Mouse (Mus musculus) large intestine, adult 2 months (tissue): ENCODE measurements around the gene Snrpd2. TPM values are rescaled to one million over a fixed set of nuclear protein-coding genes. Genes with fewer than 3 reads are reported as not detected.
"Not testable (repeated sequence)": the region's sequence is repeated elsewhere in the genome, so short reads cannot be mapped to it uniquely, and the experiment has no call there.

Source experiments
- DNase-seq: peaks from one replicate; pipeline ENCODE4 v3.0.0-alpha.2; 2012; ENCODE audit warnings: low read depth, low spot score
- WGBS: fragments of 180-500 bp; shearing (Covaris S2); methylation state at CpG from one replicate; pipeline ENCODE4 v1.1.7; 2018; 5-methylcytosine and 5-hydroxymethylcytosine counted together
- polyA plus RNA-seq: library from polyadenylated mRNA; depleted of rRNA; stranded (reverse); fragments of >200 nt; gene quantifications from 2 replicates; pipeline ENCODE4 v1.2.3, GENCODE M21; 2012

Gene Snrpd2
- polyA plus RNA-seq, 1 experiment, result 49.1 TPM

DNA sequence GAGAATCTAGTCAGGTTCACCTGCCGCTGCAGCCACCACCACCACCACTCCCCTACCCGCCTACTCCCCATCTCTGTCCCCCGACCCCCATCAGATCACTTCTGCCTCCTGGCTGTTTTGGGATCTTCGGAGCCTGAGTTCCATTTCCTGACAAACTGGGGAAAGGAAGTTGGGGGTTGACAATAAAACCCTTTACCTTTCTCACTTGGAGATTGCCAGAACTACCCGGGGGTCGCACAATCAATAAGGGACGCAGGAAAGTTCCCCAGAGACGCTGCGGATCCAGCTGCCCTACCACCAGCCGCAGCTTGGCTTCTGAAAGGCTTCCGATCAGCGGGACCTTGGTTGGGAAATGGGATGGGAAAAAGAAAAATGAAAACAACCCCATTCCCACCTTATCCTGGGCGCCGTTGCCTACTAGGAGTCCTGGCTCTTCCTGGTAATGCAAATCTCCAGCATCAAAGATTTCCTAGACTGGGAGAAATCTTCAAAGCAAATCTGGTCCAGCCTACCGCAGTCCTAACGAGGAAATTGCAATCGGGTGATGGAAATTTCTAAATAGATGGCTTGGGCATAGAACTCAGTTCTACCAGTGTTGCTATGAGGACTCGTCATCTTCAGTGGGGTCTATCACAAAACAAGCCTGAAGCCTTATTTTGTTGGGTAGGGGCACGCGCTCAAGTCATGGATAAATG is 1.2 kb upstream of the Snrpd2 start:
- 8% methylated on average over 20 of the region's 20 CpGs for WGBS
- DNase-seq, result no peak

DNA sequence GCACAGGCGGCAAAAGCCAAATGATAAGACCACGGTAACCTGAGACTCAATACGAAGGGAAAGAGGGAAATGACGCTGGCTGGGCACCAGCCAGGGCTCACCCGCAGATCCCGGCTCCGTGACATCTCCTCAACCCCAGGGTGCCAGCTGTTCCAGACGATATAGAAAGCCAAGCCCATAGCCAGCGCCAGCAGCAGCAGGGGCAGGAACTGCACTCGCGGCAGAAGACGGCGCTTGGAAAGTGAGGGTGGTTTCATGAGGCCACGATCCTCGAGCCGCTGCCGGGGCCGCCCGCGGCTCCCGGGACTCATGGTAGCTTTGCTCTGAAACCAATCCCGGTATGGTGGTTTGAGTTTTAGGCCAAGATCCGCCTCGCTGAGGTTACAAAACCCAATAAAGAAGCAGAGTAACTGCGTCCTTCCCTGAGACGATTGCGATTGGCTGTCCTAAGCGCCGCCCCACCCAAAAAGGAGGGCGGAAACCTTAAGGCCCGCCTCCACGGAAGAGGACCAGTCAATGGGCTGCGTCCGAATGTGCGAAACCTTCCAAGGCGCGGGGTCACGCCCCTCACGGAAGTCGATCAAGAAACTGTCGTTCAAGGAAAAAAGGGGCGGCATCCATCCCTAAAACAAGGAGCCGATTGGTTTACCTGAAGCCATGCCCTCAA is 514 bp upstream of the Snrpd2 start, which contains the start of gene Qpctl:
Gene Qpctl (minus strand): TSS at position 417 of the 667 bp plus-strand sequence.
- peak; percentile 98 for DNase-seq
- under 1% methylated on average over 43 of the region's 43 CpGs for WGBS

DNA sequence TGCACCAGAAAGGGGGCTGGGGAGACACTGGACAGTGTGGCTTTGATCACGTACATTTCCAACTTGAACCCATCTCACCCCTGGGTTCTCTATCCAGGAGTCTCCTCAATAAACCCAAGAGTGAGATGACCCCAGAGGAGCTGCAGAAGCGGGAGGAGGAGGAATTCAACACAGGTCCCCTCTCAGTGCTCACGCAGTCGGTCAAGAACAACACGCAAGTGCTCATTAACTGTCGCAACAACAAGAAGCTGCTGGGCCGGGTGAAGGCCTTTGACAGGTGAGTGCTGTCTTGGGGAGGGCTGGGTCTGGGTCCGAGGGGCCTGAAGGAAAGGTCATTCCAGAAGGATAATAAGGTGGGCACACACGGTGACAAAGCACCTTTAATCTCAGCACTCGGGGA is 1.6 kb downstream of the Snrpd2 start:
- 81% methylated on average over 10 of the region's 10 CpGs for WGBS
- DNase-seq, result not testable (repeated sequence)

- WGBS, result 60% methylated on average over 8 of the region's 8 CpGs
- no peak for DNase-seq
Observed at GRCm38 (mm10) chr7:19154796-19155195, 5.3 kb downstream of the Snrpd2 start.

DNA sequence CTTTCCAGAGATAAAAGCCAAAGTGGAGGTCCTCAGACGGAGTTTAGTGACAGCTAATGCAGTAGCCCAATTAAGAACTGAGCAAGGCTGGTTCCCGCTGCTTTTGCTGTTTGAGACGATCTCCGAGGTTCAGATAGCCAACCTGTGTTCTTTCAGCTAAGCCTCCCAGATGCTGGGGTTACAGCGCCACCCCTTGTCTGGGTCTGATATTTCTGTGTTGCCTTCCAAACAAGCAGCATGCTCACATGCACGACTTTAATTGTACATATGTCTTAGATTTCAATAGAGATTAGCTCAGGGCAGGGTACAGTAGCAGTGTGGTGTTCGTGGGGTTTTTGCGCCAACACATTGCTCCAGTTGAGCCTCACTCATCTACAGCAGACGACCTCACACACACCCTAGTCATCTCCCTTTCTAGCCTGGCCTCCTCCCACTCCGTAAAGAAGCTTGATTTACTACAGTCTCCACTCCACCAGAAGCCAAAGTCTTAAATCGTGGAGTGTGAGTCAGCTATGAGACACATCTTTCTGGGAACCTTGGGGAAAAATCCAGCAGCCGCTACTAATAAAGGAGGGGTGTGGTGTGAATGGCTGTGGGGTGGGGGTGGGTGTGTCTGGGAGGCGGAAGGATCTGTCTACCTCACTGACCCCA is 6.4 kb downstream of the Snrpd2 start:
- DNase-seq, result peak; percentile 76
- 20% methylated on average over 13 of the region's 13 CpGs for WGBS

- 4% methylated on average over 30 of the region's 30 CpGs for WGBS
- DNase-seq, result no peak
Observed at GRCm38 (mm10) chr7:19157160-19157800, 7.8 kb downstream of the Snrpd2 start.

GRCm38 (mm10) chr7:19158601-19159000 is 9.1 kb downstream of the Snrpd2 start:
- 74% methylated on average over 11 of the region's 11 CpGs for WGBS
- DNase-seq, result no peak

GRCm38 (mm10) chr7:19159411-19159810 is 9.9 kb downstream of the Snrpd2 start:
- 13% methylated on average over 18 of the region's 18 CpGs for WGBS

DNA sequence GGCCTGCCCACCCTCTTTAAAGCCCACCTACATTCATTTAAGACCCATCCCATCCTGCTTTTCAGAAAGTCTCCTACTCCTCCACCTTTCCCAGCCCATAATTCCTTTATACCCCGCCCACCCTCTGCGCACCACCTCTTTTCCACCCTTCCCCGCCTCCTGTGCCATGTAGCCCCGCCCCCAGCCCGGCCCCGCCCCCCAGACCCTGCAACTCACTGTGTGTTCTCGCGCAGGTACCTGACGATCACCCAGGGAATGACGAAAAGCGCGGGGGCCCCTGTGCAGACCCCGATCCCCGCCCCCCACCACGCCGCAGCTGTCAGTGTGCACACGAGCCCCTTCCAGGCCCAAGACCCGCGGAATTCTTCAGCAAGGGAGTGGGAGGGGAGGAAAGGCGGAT is 10.6 kb downstream of the Snrpd2 start:
- WGBS, result 2% methylated on average over 20 of the region's 20 CpGs
- no peak for DNase-seq

More at GRCm38 (mm10) chr7:19159411-19159810, 9.9 kb downstream of the Snrpd2 start:
- DNase-seq, result no peak

DNA sequence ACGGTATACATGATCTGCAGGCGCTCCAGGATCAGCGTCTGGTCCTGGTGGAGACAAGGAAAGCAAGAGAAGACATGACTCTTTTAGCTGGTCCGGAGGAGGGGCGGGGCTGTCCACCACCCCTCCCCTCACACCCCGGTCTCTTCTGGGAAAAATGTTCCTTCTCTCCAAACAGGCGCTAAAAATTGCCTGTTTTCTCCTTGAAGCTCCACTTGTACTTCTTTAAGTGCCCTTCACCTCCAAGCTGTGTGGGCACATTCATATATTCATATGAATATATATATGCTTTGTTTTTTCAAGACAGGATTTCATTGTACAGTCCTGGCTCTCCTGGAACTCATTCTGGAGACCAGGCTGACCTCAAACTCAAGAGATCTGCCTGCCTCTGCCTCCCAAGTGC is 13.4 kb downstream of the Snrpd2 start:
- 80% methylated on average over 7 of the region's 7 CpGs for WGBS
- DNase-seq, result no peak

DNA sequence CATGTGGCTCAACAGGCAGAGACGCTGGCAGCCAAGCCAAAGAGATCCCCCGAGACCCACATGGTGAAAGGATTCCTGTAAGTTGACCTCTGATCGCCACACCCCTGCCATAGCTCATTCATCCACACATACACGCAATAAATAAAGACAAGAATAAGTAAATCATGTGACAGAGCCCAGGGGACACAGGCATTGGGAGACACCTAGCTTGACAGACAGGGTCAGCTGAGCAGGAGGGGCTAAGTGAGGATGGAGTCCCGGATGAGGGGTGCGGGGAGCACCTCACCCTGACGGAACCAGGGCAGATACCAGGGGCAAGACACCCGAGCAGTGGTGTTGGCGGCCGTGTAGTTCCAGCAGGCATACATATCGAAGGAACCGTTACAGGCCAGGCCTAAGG is 14.2 kb downstream of the Snrpd2 start:
- WGBS, result 17% methylated on average over 12 of the region's 12 CpGs
- no peak for DNase-seq

- no peak for DNase-seq
- WGBS, result 2% methylated on average over 6 of the region's 6 CpGs
Observed at GRCm38 (mm10) chr7:19164189-19164588, 14.7 kb downstream of the Snrpd2 start.

DNA sequence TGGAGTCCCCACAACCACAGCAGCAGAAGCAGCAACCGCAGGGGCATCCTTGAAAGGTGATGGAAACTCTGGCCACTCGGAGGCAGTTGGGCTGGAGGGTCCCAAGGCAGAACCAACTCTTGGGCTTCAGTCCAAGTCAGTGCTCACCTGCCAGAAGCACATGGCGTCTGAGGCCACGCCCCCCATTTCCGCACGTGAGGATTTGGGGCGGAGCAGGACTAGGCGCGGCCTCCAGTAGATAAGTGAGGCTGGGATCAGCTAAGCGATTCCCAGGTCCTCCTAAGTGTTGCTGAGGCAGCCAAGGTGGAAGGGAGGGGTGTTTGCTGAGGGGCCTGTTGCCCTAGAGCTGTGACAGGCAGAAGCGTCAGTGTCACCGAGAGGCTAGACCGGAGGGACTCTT is 15.5 kb downstream of the Snrpd2 start:
- 8% methylated on average over 13 of the region's 13 CpGs for WGBS
- no peak for DNase-seq

- WGBS, result 14% methylated on average over 14 of the region's 14 CpGs
Observed at GRCm38 (mm10) chr7:19165656-19166423, 16.3 kb downstream of the Snrpd2 start, which contains the start of gene Gipr. Gene Gipr, minus strand, starts transcription at chr7:19166127.

DNA sequence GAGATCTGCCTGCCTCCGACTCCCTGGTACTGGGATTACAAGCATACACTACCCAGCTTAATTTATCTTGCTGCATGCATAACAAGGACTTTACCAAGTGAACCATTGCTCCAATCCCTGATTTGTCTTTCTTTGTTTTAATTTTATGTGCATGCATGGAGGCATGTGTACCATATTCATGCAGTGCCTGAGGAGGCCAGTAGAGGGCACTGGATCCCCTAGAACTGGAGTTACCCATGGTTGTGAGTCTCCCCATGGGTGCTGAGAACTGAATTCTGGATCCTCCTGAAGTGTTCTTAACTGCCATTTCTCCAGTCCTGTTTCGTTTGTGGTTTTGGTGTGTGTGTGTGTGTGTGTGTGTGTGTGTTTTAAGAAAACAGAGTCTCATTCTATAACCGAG is 17.5 kb downstream of the Snrpd2 start:
- no peak for DNase-seq
- WGBS, result 86% methylated on average over 3 of the region's 3 CpGs

More at GRCm38 (mm10) chr7:19165656-19166423, 16.3 kb downstream of the Snrpd2 start, which contains the start of gene Gipr:
- no peak for DNase-seq

DNA sequence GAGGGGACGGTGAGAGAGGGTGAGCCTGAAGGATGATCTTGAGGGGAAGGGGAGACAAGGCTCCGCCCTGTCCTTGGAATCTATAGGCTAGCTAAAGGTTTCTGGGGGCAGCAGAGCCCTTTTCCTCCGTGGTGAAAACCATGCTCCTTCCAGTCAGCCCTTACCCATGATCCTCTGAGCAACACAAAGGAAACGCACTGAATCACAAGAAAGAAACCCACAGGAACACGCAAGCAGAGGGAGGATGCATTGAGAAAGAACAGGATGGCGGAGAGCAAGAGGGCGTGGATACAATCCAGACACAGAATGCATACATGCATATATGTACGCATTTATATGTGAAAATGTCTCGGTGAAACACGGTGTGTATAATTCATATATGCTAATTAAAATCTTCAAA is 20.0 kb downstream of the Snrpd2 start:
- no peak for DNase-seq
- WGBS, result 59% methylated on average over 10 of the region's 10 CpGs

DNA sequence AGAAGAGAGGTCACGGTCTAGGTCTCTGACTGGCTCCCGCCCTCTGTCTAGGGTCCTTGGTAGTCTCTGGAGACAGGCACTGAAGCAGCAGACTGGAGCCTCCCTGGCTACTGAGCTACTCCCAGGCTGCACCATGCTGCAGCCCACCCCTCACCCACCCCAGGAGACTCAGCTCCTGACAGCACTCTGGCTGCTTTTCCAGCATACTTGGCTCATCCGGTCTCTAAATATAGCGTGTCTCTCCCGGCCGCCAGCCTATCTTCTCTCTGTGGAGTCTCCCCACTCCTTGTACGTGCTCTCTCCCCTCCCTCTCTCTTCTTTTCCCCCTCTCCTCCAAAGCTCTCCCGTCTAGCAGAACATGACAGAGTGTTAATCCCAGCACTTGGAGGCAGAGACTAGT is 20.6 kb downstream of the Snrpd2 start:
- DNase-seq, result no peak
- WGBS, result 48% methylated on average over 8 of the region's 8 CpGs

GRCm38 (mm10) chr7:19171831-19172230 is 22.3 kb downstream of the Snrpd2 start:
- WGBS, result 70% methylated on average over 8 of the region's 8 CpGs
- no peak for DNase-seq

DNA sequence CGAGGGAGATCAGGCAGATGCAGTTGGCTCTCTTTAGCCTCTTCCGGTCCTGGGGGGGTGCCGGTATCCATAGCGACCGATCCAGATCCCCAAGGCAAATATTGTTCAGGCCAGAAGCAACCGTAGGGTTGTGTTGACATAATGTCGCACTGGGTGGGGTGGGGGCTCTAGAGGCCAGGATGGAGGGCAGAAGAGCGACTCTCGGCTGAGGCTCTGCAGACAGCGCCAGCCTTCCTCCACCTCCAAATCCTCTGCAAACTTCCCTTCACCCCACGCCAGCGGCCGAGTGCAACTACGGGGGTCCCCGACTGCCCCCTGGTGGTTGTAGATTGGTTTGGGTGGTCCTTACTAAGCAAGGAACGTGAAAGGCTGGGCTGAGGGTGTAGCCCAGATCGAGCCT is 23.4 kb downstream of the Snrpd2 start:
- no peak for DNase-seq
- whole genome bisulfite sequencing, result 3% methylated on average over 17 of the region's 17 CpGs
